Mouse (Mus musculus) MEL (cell line): ENCODE measurements at regions not wholly inside any gene's neighbourhood (a gene's known extent, or its start where the extent isn't known, plus 50 kb on each side); places are given as distances from the start of the nearest gene placed in this dataset.

Experiments
- DNase-seq: peaks from one replicate; pipeline ENCODE4 v3.0.0; 2011; ENCODE audit warnings: low read depth, low spot score
- H3K27ac ChIP-seq: 2 replicates; pipeline ENCODE4 v1.5.1; 2012; ENCODE audit warnings: low read depth, mild to moderate bottlenecking, control low read depth, low read length, moderate library complexity; ENCODE audit not compliant: control insufficient read depth
- H3K27me3 ChIP-seq, 2 experiments: fragments of 150-350 bp in 1 of 2; sonication (generic) in 1 of 2; 2 replicates each; pipeline ENCODE4 v1.6.1; 2012; ENCODE audit warnings: low read length in 2 of 2, mild to moderate bottlenecking in 2 of 2, improper control_type of control experiment in 1 of 2, moderate library complexity in 1 of 2; ENCODE audit not compliant: insufficient read depth in 2 of 2, control insufficient read depth in 1 of 2
- H3K36me3 ChIP-seq, 2 experiments: 2 replicates each; pipeline ENCODE4 v1.6.1; 2012 to 2014; ENCODE audit warnings: low read length in 2 of 2, improper control_type of control experiment in 1 of 2, inconsistent platforms in 1 of 2, mild to moderate bottlenecking in 1 of 2; ENCODE audit not compliant: insufficient read depth in 2 of 2, control insufficient read depth in 1 of 2
- H3K4me1 ChIP-seq, 2 experiments: fragments of 150-350 bp in 1 of 2; sonication (generic) in 1 of 2; 2 replicates each; pipeline ENCODE4 v1.6.1; 2012; ENCODE audit warnings: low read length in 2 of 2, improper control_type of control experiment in 1 of 2, mild to moderate bottlenecking in 1 of 2; ENCODE audit not compliant: insufficient read depth in 2 of 2, control insufficient read depth in 1 of 2
- H3K4me3 ChIP-seq, 2 experiments: fragments of 150-350 bp in 1 of 2; sonication (generic) in 1 of 2; 2 replicates each; pipeline ENCODE4 v1.5.1; 2012; ENCODE audit warnings: low read depth in 2 of 2, low read length in 2 of 2, mild to moderate bottlenecking in 2 of 2, moderate library complexity in 2 of 2, control low read depth in 1 of 2, improper control_type of control experiment in 1 of 2; ENCODE audit not compliant: control insufficient read depth in 1 of 2, insufficient read depth in 1 of 2
- H3K79me2 ChIP-seq: 2 replicates; pipeline ENCODE4 v1.6.1; 2012; ENCODE audit warnings: mild to moderate bottlenecking, low read length, moderate library complexity; ENCODE audit not compliant: control insufficient read depth, poor library complexity, insufficient read depth
- H3K9ac ChIP-seq: 2 replicates; pipeline ENCODE4 v1.6.1; 2012; ENCODE audit warnings: low read depth, mild to moderate bottlenecking, control low read depth, low read length, moderate library complexity; ENCODE audit not compliant: control insufficient read depth, poor library complexity, severe bottlenecking
- H3K9me3 ChIP-seq: fragments of 150-350 bp; sonication (generic); replicated peaks from 2 replicates; pipeline ENCODE4 v1.6.1; 2012; ENCODE audit warnings: mild to moderate bottlenecking, low read length, improper control_type of control experiment, moderate library complexity; ENCODE audit not compliant: insufficient read depth
- CHD1 ChIP-seq: IDR thresholded peaks from 2 replicates; pipeline ENCODE4 v1.6.1; 2012; ENCODE audit warnings: low read depth, mild to moderate bottlenecking, inconsistent platforms, low read length, improper control_type of control experiment
- CHD2 ChIP-seq: IDR thresholded peaks from 2 replicates; pipeline ENCODE4 v1.6.1; 2011; ENCODE audit warnings: low read length, improper control_type of control experiment
- CTCF ChIP-seq, 3 experiments: IDR thresholded peaks in 2 of 3; conservative IDR thresholded peaks in 1 of 3; 2 replicates each; pipeline ENCODE4 v1.5.1; 2011 to 2012; ENCODE audit warnings: low read length in 3 of 3, low read depth in 2 of 3, mild to moderate bottlenecking in 2 of 3, improper control_type of control experiment in 1 of 3, inconsistent platforms in 1 of 3, mixed read lengths in 1 of 3, moderate library complexity in 1 of 3; ENCODE audit not compliant: control insufficient read depth in 1 of 3, insufficient read depth in 1 of 3, poor library complexity in 1 of 3, severe bottlenecking in 1 of 3
- ELF1 ChIP-seq: IDR thresholded peaks from 2 replicates; pipeline ENCODE4 v1.6.1; 2014; ENCODE audit warnings: low read depth, mild to moderate bottlenecking, inconsistent platforms, low read length, improper control_type of control experiment, moderate library complexity
- EP300 ChIP-seq, 2 experiments: IDR thresholded peaks; 2 replicates each; pipeline ENCODE4 v1.6.1; 2011; ENCODE audit warnings: improper control_type of control experiment in 2 of 2, low read length in 2 of 2, low read depth in 1 of 2, mild to moderate bottlenecking in 1 of 2
- ETS1 ChIP-seq: IDR thresholded peaks from 2 replicates; pipeline ENCODE4 v1.6.1; 2012; ENCODE audit warnings: low read depth, mild to moderate bottlenecking, inconsistent platforms, low read length, improper control_type of control experiment, moderate library complexity
- GATA1 ChIP-seq: IDR thresholded peaks from 2 replicates; pipeline ENCODE4 v1.6.1; 2011; ENCODE audit warnings: low read depth, low read length, improper control_type of control experiment
- MAZ ChIP-seq: IDR thresholded peaks from 2 replicates; pipeline ENCODE4 v1.6.1; 2012; ENCODE audit warnings: low read depth, mild to moderate bottlenecking, inconsistent platforms, low read length, improper control_type of control experiment
- MXI1 ChIP-seq: IDR thresholded peaks from 2 replicates; pipeline ENCODE4 v1.6.1; 2011; ENCODE audit warnings: mild to moderate bottlenecking, low read depth, low read length, improper control_type of control experiment
- MYC ChIP-seq: IDR thresholded peaks from 2 replicates; pipeline ENCODE4 v1.6.1; 2011; ENCODE audit warnings: low read depth, mild to moderate bottlenecking, low read length, improper control_type of control experiment, moderate library complexity
- POLR2AphosphoS2 ChIP-seq: IDR thresholded peaks from 2 replicates; pipeline ENCODE4 v1.6.1; 2011; ENCODE audit warnings: low read length, improper control_type of control experiment
- POLR2AphosphoS5 ChIP-seq: IDR thresholded peaks from 2 replicates; pipeline ENCODE4 v1.6.1; 2012; ENCODE audit warnings: low read depth, borderline replicate concordance, mild to moderate bottlenecking, inconsistent platforms, low read length, moderate library complexity, mixed read lengths
- RCOR1 ChIP-seq: IDR thresholded peaks from 2 replicates; pipeline ENCODE4 v1.6.1; 2012; ENCODE audit warnings: low read depth, mild to moderate bottlenecking, inconsistent platforms, low read length, improper control_type of control experiment
- SIN3A ChIP-seq: IDR thresholded peaks from 2 replicates; pipeline ENCODE4 v1.6.1; 2012; ENCODE audit warnings: low read length, improper control_type of control experiment, inconsistent platforms
- SMC3 ChIP-seq: IDR thresholded peaks from 2 replicates; pipeline ENCODE4 v1.6.1; 2011; ENCODE audit warnings: low read depth, low read length, improper control_type of control experiment
- TCF12 ChIP-seq: IDR thresholded peaks from 2 replicates; pipeline ENCODE4 v1.6.1; 2014; ENCODE audit warnings: low read depth, mild to moderate bottlenecking, inconsistent platforms, low read length, improper control_type of control experiment, moderate library complexity
- UBTF ChIP-seq: IDR thresholded peaks from 2 replicates; pipeline ENCODE4 v1.6.1; 2012; ENCODE audit warnings: low read depth, mild to moderate bottlenecking, inconsistent platforms, low read length, improper control_type of control experiment, moderate library complexity, borderline replicate concordance; ENCODE audit not compliant: insufficient read depth
- ZMIZ1 ChIP-seq: IDR thresholded peaks from 2 replicates; pipeline ENCODE4 v1.6.1; 2012; ENCODE audit warnings: low read depth, mild to moderate bottlenecking, inconsistent platforms, low read length, improper control_type of control experiment, moderate library complexity

DNA sequence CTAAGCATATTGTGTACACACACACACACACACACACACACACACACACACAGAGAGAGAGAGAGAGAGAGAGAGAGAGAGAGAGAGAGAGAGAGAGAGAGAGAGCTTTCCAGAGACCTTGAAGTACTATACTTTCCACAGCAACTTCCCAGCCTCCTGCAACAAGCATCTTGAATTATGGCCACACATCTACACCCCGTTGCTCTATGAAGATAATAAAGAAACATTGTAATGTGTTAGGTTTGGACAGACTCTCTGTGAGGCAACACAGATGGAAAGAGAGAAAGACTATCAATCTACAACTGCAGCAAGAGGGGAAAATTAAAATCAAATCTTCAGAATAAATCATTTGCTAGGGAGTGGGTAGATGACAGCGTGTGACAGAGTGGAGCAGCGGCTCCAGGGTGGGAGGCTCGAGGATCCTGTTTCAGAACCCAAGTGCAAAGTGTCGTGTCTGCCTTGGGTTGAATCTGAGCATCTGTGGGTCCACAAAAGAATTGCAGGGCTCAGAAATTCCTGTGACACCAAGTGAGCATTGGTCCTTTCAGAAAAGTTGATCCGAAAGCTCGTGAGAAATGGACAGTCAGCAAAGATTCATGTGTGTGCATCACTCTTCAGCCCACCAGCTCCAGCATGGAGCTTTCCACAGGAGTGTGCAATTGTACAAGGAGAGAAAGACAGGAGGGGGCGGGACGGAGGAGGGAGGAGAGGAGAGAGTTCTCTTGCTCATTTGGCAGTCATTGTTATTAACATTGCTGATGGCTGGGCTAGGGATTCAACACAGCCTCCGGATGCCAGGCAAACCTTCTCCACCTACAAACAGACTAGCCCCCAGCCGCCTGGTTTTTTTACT is 203.6 kb upstream of the Gimd1 start:
- H3K4me3 ChIP-seq = no peak overlapping the region

DNA sequence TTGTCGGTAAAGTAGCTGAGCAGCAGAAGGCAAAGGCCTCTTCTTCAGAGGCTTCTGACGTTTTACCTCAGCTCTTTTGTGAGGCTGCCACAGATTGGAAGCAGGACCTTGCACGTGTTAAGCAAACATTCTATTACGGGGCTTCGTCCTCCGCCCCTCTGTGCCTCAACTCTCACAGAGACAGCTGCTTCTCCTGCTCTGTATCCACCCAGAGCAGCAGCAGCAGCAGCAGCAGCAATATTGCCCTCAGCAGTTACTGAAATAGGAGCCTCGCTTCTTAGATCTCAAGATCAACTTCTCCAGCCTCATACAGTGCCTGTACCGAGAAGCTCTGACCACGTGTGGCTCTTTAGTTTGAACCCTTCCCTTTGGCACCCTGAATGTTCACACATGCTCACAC is 202.4 kb upstream of the Gimd1 start:
- H3K27ac ChIP-seq = no peak overlapping the region
- H3K9ac ChIP-seq = no peak overlapping the region
- H3K9me3 ChIP-seq = no peaks in the 10 kb centered on the region
- H3K4me1 ChIP-seq = no peaks in the 10 kb centered on the region
- no peak overlapping the region for H3K4me3 ChIP-seq
- no peaks in the 10 kb centered on the region for H3K36me3 ChIP-seq
- no peaks in the 10 kb centered on the region; a peak in 1 of 4 replicates for H3K27me3 ChIP-seq
- DNase-seq = no peak
- H3K79me2 ChIP-seq = no peaks in the 10 kb centered on the region
- TF ChIP-seq SIN3A (no peak), MAZ (no peak), EP300 (IDR thresholded peaks at IDR 0.05; ENCODE audit: low read depth in 1 of 2, low read length in 2 of 2) (no peak), RCOR1 (no peak), TCF12 (no peak), ELF1 (no peak), POLR2AphosphoS5 (no peak), CHD2 (no peak), MXI1 (no peak), POLR2AphosphoS2 (no peak), CHD1 (no peak), UBTF (no peak), GATA1 (no peak), MYC (no peak), ZMIZ1 (no peak), ETS1 (no peak)

More for the DNA sequence above, 203.6 kb upstream of the Gimd1 start:
- no peak for DNase-seq
- Histone ChIP-seq H3K9me3 (no peaks in the 10 kb centered on the region), H3K27me3 (no peaks in the 10 kb centered on the region; a peak in 1 of 4 replicates), H3K36me3 (no peaks in the 10 kb centered on the region), H3K4me1 (no peaks in the 10 kb centered on the region)
- TF ChIP-seq EP300 (IDR thresholded peaks at IDR 0.05; ENCODE audit: low read depth in 1 of 2, low read length in 2 of 2) (no peak), SMC3 (no peak), CTCF (IDR thresholded peaks at IDR 0.05 in 2 of 3, conservative IDR thresholded peaks at IDR 0.05 in 1 of 3; ENCODE audit: control insufficient read depth in 1 of 3, insufficient read depth in 1 of 3, low read depth in 2 of 3, low read length in 3 of 3, poor library complexity in 1 of 3, severe bottlenecking in 1 of 3) (no peak)
- TF ChIP-seq, all 39 proteins: peak for 0
- H3K27ac ChIP-seq = no peak overlapping the region
- H3K9ac ChIP-seq = no peak overlapping the region
- no peaks in the 10 kb centered on the region for H3K79me2 ChIP-seq
